ENCODE assay signal across 9 mouse cellular contexts in genomic region chr17:54014204-54014603, GRCm38 (mm10). TPM values are rescaled to one million over a fixed set of nuclear protein-coding genes. Genes with fewer than 3 reads are reported as not detected.
DNase-seq lines count a peak whose midpoint lies in the region; ATAC-seq and TF ChIP-seq lines count a peak whose summit lies in the region.
"Had no signal": no experiment of that assay in that cellular context is flagged by ENCODE, and none has a peak within 500 bp of the region (broad histone marks: within the 10 kb centered on the region; RNA-seq: fewer than 3 reads in every experiment).

No protein-coding gene starts in this region.

- peak; percentile 61 for TF ChIP-seq CTCF in lung, postnatal 0 days (IDR thresholded peaks at IDR 0.05)

- peak; percentile 75 for ATAC-seq in forebrain, embryonic 14.5 days
- ATAC-seq in forebrain, embryonic 16.5 days: no peak
- ATAC-seq in lung, postnatal 0 days: no peak
- 0 out of 2 replicates have a peak, but pooled peaks have one; percentile 52 for ATAC-seq in megakaryocyte-erythroid progenitor cell, adult 5-6 weeks (replicated peaks; ENCODE audit: low FRiP score, low TSS enrichment, poor library complexity, severe bottlenecking)

- no peaks in the 10 kb centered on the region for H3K9me3 ChIP-seq in forebrain, embryonic 14.5 days (replicated peaks; ENCODE audit: control insufficient read depth, low read length)
- H3K9me3 ChIP-seq in forebrain, embryonic 16.5 days (ENCODE audit: control insufficient read depth, low read length): no peaks in the 10 kb centered on the region
- H3K9me3 ChIP-seq in lung, postnatal 0 days (ENCODE audit: low read length): no peaks in the 10 kb centered on the region

- H3K27me3 ChIP-seq in forebrain, embryonic 14.5 days (replicated peaks; ENCODE audit: control insufficient read depth, insufficient read depth, low read length): no peaks in the 10 kb centered on the region
- no peaks in the 10 kb centered on the region for H3K27me3 ChIP-seq in forebrain, embryonic 16.5 days (replicated peaks; ENCODE audit: control insufficient read depth, insufficient read depth, low read length)
- no peaks in the 10 kb centered on the region for H3K27me3 ChIP-seq in lung, postnatal 0 days (replicated peaks; ENCODE audit: insufficient read depth, low read length)

- no peak for TF ChIP-seq EP300 in lung, postnatal 0 days (IDR thresholded peaks at IDR 0.05)

- no peak overlapping the region for H3K27ac ChIP-seq in forebrain, embryonic 14.5 days (ENCODE audit: low read depth, low read length)
- H3K27ac ChIP-seq in forebrain, embryonic 16.5 days (ENCODE audit: low read length): no peak overlapping the region
- H3K27ac ChIP-seq in lung, postnatal 0 days (ENCODE audit: low read length): no peak overlapping the region

- H3K4me2 ChIP-seq in forebrain, embryonic 14.5 days (ENCODE audit: low read length): no peak overlapping the region
- no peak overlapping the region for H3K4me2 ChIP-seq in forebrain, embryonic 16.5 days (ENCODE audit: low read length)
- no peak overlapping the region for H3K4me2 ChIP-seq in lung, postnatal 0 days (replicated peaks; ENCODE audit: low read depth, low read length)

- H3K4me1 ChIP-seq in forebrain, embryonic 14.5 days (ENCODE audit: control insufficient read depth, insufficient read depth, low read length): no peaks in the 10 kb centered on the region
- no peaks in the 10 kb centered on the region for H3K4me1 ChIP-seq in forebrain, embryonic 16.5 days (replicated peaks; ENCODE audit: control insufficient read depth, insufficient read depth, low read length)
- H3K4me1 ChIP-seq in lung, postnatal 0 days (ENCODE audit: insufficient read depth, low read depth, low read length): no peaks in the 10 kb centered on the region

- no peaks in the 10 kb centered on the region for H3K36me3 ChIP-seq in forebrain, embryonic 14.5 days (ENCODE audit: control insufficient read depth, insufficient read depth, low read length)
- H3K36me3 ChIP-seq in forebrain, embryonic 16.5 days (ENCODE audit: control insufficient read depth, insufficient read depth): no peaks in the 10 kb centered on the region
- no peaks in the 10 kb centered on the region for H3K36me3 ChIP-seq in lung, postnatal 0 days (ENCODE audit: insufficient read depth, low read length)
- H3K36me3 ChIP-seq: G1E had no signal

- DNase-seq in forebrain, embryonic 14.5 days (ENCODE audit: low spot score): peak; percentile 68
- DNase-seq in lung, postnatal 0 days (ENCODE audit: low spot score): peak; percentile 10
- no peak for DNase-seq in lung, adult 18-20 months
- peak; percentile 8 to 78 for DNase-seq in frontal cortex, adult 2 months (ENCODE audit: extremely low spot score in 1 of 2, low spot score in 1 of 2)
- no peak for DNase-seq in natural killer cell, adult 2 months (ENCODE audit: low spot score in 2 of 2)
- DNase-seq in urinary bladder, postnatal 36 days (ENCODE audit: low spot score in 2 of 2): no peak

- H3K9ac ChIP-seq in forebrain, embryonic 14.5 days (ENCODE audit: low read length): no peak overlapping the region
- no peak overlapping the region for H3K9ac ChIP-seq in forebrain, embryonic 16.5 days (replicated peaks; ENCODE audit: low read depth, low read length)
- H3K9ac ChIP-seq in lung, postnatal 0 days (replicated peaks; ENCODE audit: low read depth): no peak overlapping the region

- WGBS in forebrain, embryonic 14.5 days: 11% methylated on average over 1 of the region's 1 CpGs
- WGBS in forebrain, embryonic 16.5 days: 10% methylated on average over 1 of the region's 1 CpGs
- WGBS in lung, postnatal 0 days: 13% methylated on average over 1 of the region's 1 CpGs

- H3K4me3 ChIP-seq in forebrain, embryonic 14.5 days (ENCODE audit: low read depth, low read length): no peak overlapping the region
- no peak overlapping the region for H3K4me3 ChIP-seq in forebrain, embryonic 16.5 days (replicated peaks; ENCODE audit: low read length)
- H3K4me3 ChIP-seq in lung, postnatal 0 days (ENCODE audit: low read depth, low read length): no peak overlapping the region

RNA-seq across cellular contexts. Expression of gene Sult1c1, which starts 23.7 kb away (rescaled TPM):
- not detected in 2 replicates for polyA plus RNA-seq in forebrain, embryonic 14.5 days (2014; fragmentation: Nextera tagmentation; extraction: Ambion mirVana)
- polyA plus RNA-seq in forebrain, embryonic 16.5 days (2015; fragmentation: Nextera tagmentation; extraction: Ambion mirVana): not detected in 2 replicates
- not detected in 2 replicates for polyA plus RNA-seq in lung, postnatal 0 days (2015; fragmentation: Nextera tagmentation; extraction: Ambion mirVana)
- polyA plus RNA-seq in frontal cortex, adult 2 months (2012; rRNA removed): 0.82 TPM in 1 of 2 replicates, not detected in the other
- total RNA-seq in megakaryocyte-erythroid progenitor cell, adult 5-6 weeks (2014; fragmentation: Nextera tagmentation): not detected in 2 replicates
- not detected in 2 replicates for total RNA-seq in megakaryocyte-erythroid progenitor cell, adult 5-6 weeks (2017)
- total RNA-seq: G1E had no signal
- polyA plus RNA-seq: G1E had no signal

Comparison
In these comparisons a context has a peak if more than half of its experiments do, and no peak if none do; other contexts are left out.
1. ATAC-seq: peak in forebrain, embryonic 14.5 days (single experiment) and megakaryocyte-erythroid progenitor cell, adult 5-6 weeks (single experiment); none in forebrain, embryonic 16.5 days (single experiment) and lung, postnatal 0 days (single experiment).
2. DNase-seq: peak in forebrain, embryonic 14.5 days (single experiment), lung, postnatal 0 days (single experiment) and frontal cortex, adult 2 months (2 of 2); none in lung, adult 18-20 months (0 of 2), natural killer cell, adult 2 months (0 of 2) and urinary bladder, postnatal 36 days (0 of 2).